Mouse (Mus musculus): ENCODE measurements around the gene Cenpo.
A peak's percentile ranks its signal among the peaks of the same experiment; 100 is the strongest.
"Not testable (repeated sequence)": the region's sequence is repeated elsewhere in the genome, so short reads cannot be mapped to it uniquely, and the experiment has no call there.

Gene Cenpo

GRCm38 (mm10) chr12:4233572-4234508 is at the start of gene Cenpo, which contains the start of gene Ptrhd1:
Gene Cenpo (minus strand): TSS chr12:4234294.
Gene Ptrhd1 (plus strand): TSS chr12:4234027.
- DNase-seq (ENCODE audit: low spot score in 2 of 2), result peak; percentile 96 to 97

GRCm38 (mm10) chr12:4279878-4280277 is 45.8 kb upstream of the Cenpo start:
- DNase-seq (ENCODE audit: low spot score in 2 of 2), result no peak

- peak in 1 of 2 experiments; percentile 21 for DNase-seq (ENCODE audit: low spot score in 2 of 2)
Observed at GRCm38 (mm10) chr12:4278978-4279755, 45.1 kb upstream of the Cenpo start.

- no peak for DNase-seq (ENCODE audit: low spot score in 2 of 2)
Observed at GRCm38 (mm10) chr12:4271078-4271477, 37.0 kb upstream of the Cenpo start.

GRCm38 (mm10) chr12:4267765-4268164 is 33.7 kb upstream of the Cenpo start:
- no peak for DNase-seq (ENCODE audit: low spot score in 2 of 2)

GRCm38 (mm10) chr12:4252742-4253655 is 18.9 kb upstream of the Cenpo start:
- no peak for DNase-seq (ENCODE audit: low spot score in 2 of 2)

- no peak for DNase-seq (ENCODE audit: low spot score in 2 of 2)
Observed at GRCm38 (mm10) chr12:4249786-4250185, 15.7 kb upstream of the Cenpo start.

GRCm38 (mm10) chr12:4245742-4246141 is 11.6 kb upstream of the Cenpo start:
- DNase-seq (ENCODE audit: low spot score in 2 of 2), result no peak

GRCm38 (mm10) chr12:4243805-4244204 is 9.7 kb upstream of the Cenpo start:
- DNase-seq (ENCODE audit: low spot score in 2 of 2), result no peak

- DNase-seq (ENCODE audit: low spot score in 2 of 2), result not testable (repeated sequence)
Observed at GRCm38 (mm10) chr12:4240281-4240680, 6.2 kb upstream of the Cenpo start.

- no peak for DNase-seq (ENCODE audit: low spot score in 2 of 2)
Observed at GRCm38 (mm10) chr12:4237481-4237880, 3.4 kb upstream of the Cenpo start.

- no peak for DNase-seq (ENCODE audit: low spot score in 2 of 2)
Observed at GRCm38 (mm10) chr12:4232777-4233176, 1.3 kb downstream of the Cenpo start.

- no peak for DNase-seq (ENCODE audit: low spot score in 2 of 2)
Observed at GRCm38 (mm10) chr12:4230156-4230555, 3.9 kb downstream of the Cenpo start.

- DNase-seq (ENCODE audit: low spot score in 2 of 2), result no peak
Observed at GRCm38 (mm10) chr12:4212908-4213307, 21.2 kb downstream of the Cenpo start.

- DNase-seq (ENCODE audit: low spot score in 2 of 2), result peak in 1 of 2 experiments; percentile 68
Observed at GRCm38 (mm10) chr12:4211174-4211573, 22.9 kb downstream of the Cenpo start.

GRCm38 (mm10) chr12:4209196-4209595 is 24.9 kb downstream of the Cenpo start:
- DNase-seq (ENCODE audit: low spot score in 2 of 2), result no peak

- DNase-seq (ENCODE audit: low spot score in 2 of 2), result peak; percentile 24 to 55
Observed at GRCm38 (mm10) chr12:4208405-4209133, 25.5 kb downstream of the Cenpo start.

GRCm38 (mm10) chr12:4206106-4206505 is 28.0 kb downstream of the Cenpo start:
- no peak for DNase-seq (ENCODE audit: low spot score in 2 of 2)

- DNase-seq (ENCODE audit: low spot score in 2 of 2), result no peak
Observed at GRCm38 (mm10) chr12:4202206-4202605, 31.9 kb downstream of the Cenpo start.

- no peak for DNase-seq (ENCODE audit: low spot score in 2 of 2)
Observed at GRCm38 (mm10) chr12:4201454-4202200, 32.5 kb downstream of the Cenpo start.
